Mouse (Mus musculus) intestine, postnatal 0 days (tissue): ENCODE data around the gene Nos1ap. TPM values are rescaled to one million over a fixed set of nuclear protein-coding genes. Genes with fewer than 3 reads are reported as not detected.

ENCODE experiments used
- ATAC-seq: fragments of 200-750 bp; cut with Nextera tagmentation; 2 replicates; pipeline ENCODE4 v1.8.0; 2017; ENCODE audit warnings: mild to moderate bottlenecking, moderate TSS enrichment, moderate library complexity
- H3K27ac ChIP-seq: fragments of 300-500 bp; sonication (generic); 2 replicates; pipeline ENCODE4 v1.5.1; 2014; ENCODE audit warnings: mild to moderate bottlenecking, low read depth, low read length, moderate library complexity
- H3K27me3 ChIP-seq: fragments of 300-500 bp; sonication (generic); replicated peaks from 2 replicates; pipeline ENCODE4 v1.6.1; 2014; ENCODE audit warnings: low read length, mixed read lengths; ENCODE audit not compliant: control insufficient read depth, insufficient read depth
- H3K36me3 ChIP-seq: fragments of 300-500 bp; sonication (generic); 2 replicates; pipeline ENCODE4 v1.6.1; 2014; ENCODE audit warnings: mild to moderate bottlenecking, moderate library complexity; ENCODE audit not compliant: control insufficient read depth, insufficient read depth
- H3K4me1 ChIP-seq: fragments of 300-500 bp; sonication (generic); replicated peaks from 2 replicates; pipeline ENCODE4 v1.6.1; 2014; ENCODE audit warnings: antibody characterized with exemption, low read length, mixed read lengths; ENCODE audit not compliant: control insufficient read depth, insufficient read depth
- H3K4me2 ChIP-seq: fragments of 300-500 bp; sonication (generic); replicated peaks from 2 replicates; pipeline ENCODE4 v1.6.1; 2014; ENCODE audit warnings: low read depth, mild to moderate bottlenecking, moderate library complexity
- H3K4me3 ChIP-seq: fragments of 300-500 bp; sonication (generic); 2 replicates; pipeline ENCODE4 v1.5.1; 2014; ENCODE audit warnings: low read depth, low read length
- H3K9ac ChIP-seq: fragments of 300-500 bp; sonication (generic); 2 replicates; pipeline ENCODE4 v1.6.1; 2014; ENCODE audit warnings: mild to moderate bottlenecking, low read depth, low read length
- H3K9me3 ChIP-seq: fragments of 300-500 bp; sonication (generic); 2 replicates; pipeline ENCODE4 v1.6.1; 2016; ENCODE audit warnings: mixed run types; ENCODE audit not compliant: control insufficient read depth
- CTCF ChIP-seq: sonication (generic); IDR thresholded peaks from 2 replicates; pipeline ENCODE4 v1.5.1; 2016; ENCODE audit warnings: low read depth, mild to moderate bottlenecking, control low read depth, antibody characterized with exemption, moderate library complexity
- WGBS: fragments of 180-500 bp; shearing (Covaris S2); extraction: QIAGEN DNeasy Blood & Tissue Kit; methylation state at CpG from one replicate; pipeline ENCODE4 v1.1.7; 2014; 5-methylcytosine and 5-hydroxymethylcytosine counted together
- polyA plus RNA-seq: library from polyadenylated mRNA; unstranded; fragments of >200 nt; fragmentation: Nextera tagmentation; extraction: Ambion mirVana; gene quantifications from 2 replicates; pipeline ENCODE4 v1.2.1, GENCODE M21; 2015

The Nos1ap gene
- polyA plus RNA-seq, 1 experiment from 2014 or later, result 3.8 TPM

- no peak for TF ChIP-seq CTCF
- H3K9ac ChIP-seq, result no peak overlapping the region
- no peak overlapping the region for H3K27ac ChIP-seq
- no peaks in the 10 kb centered on the region for H3K36me3 ChIP-seq
- peak; percentile 47 for ATAC-seq
- 0 out of 2 replicates have a peak, but pooled peaks cover 3% of the 10 kb centered on the region for H3K4me1 ChIP-seq
- no peak overlapping the region for H3K4me2 ChIP-seq
- H3K4me3 ChIP-seq, result no peak overlapping the region
- 50% methylated on average over 14 of the region's 14 CpGs for WGBS
- no peaks in the 10 kb centered on the region for H3K9me3 ChIP-seq
- no peaks in the 10 kb centered on the region for H3K27me3 ChIP-seq
Measured at GRCm38 (mm10) chr1:170392771-170393728, 196.6 kb downstream of the Nos1ap start.

GRCm38 (mm10) chr1:170387180-170387912, 202.3 kb downstream of the Nos1ap start:
- TF ChIP-seq CTCF, result no peak
- no peak overlapping the region for H3K27ac ChIP-seq
- no peak overlapping the region for H3K9ac ChIP-seq
- no peak for ATAC-seq
- H3K27me3 ChIP-seq, result no peaks in the 10 kb centered on the region
- no peak overlapping the region for H3K4me3 ChIP-seq
- H3K4me1 ChIP-seq, result no peaks in the 10 kb centered on the region
- H3K4me2 ChIP-seq, result no peak overlapping the region
- WGBS, result 62% methylated on average over 12 of the region's 12 CpGs
- no peaks in the 10 kb centered on the region for H3K9me3 ChIP-seq
- H3K36me3 ChIP-seq, result no peaks in the 10 kb centered on the region

- Histone ChIP-seq H3K4me1 (no peaks in the 10 kb centered on the region), H3K27ac (no peak overlapping the region), H3K36me3 (no peaks in the 10 kb centered on the region), H3K9me3 (no peaks in the 10 kb centered on the region), H3K9ac (no peak overlapping the region), H3K4me2 (no peak overlapping the region), H3K4me3 (no peak overlapping the region), H3K27me3 (no peaks in the 10 kb centered on the region)
- WGBS, result 92% methylated on average over 10 of the region's 10 CpGs
- no peak for ATAC-seq
- no peak for TF ChIP-seq CTCF
Measured at GRCm38 (mm10) chr1:170385416-170385815, 204.2 kb downstream of the Nos1ap start.

DNA sequence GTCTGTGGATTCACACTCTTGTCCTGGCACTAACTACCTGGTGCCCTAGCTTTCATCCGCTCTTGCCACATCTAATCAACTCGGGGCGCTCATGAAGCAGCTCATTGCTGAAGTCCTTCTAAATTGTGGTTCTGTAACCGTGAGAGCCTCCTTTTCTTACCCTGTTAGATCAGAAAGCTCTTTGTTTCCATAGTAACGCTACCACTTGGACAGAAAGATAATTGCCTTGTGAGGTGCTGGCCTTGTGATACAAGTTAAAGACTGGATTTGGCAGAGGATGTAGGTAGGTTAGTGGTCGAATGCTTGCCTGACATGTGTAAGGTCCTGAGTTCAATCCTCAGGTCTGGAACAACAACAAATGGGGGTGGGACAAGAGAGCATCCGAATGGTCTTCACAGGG, 206.1 kb downstream of the Nos1ap start:
- Histone ChIP-seq H3K27ac (no peak overlapping the region), H3K9me3 (no peaks in the 10 kb centered on the region), H3K36me3 (no peaks in the 10 kb centered on the region), H3K4me1 (no peaks in the 10 kb centered on the region), H3K4me3 (no peak overlapping the region), H3K9ac (no peak overlapping the region), H3K4me2 (no peak overlapping the region), H3K27me3 (no peaks in the 10 kb centered on the region)
- no peak for ATAC-seq
- 86% methylated on average over 7 of the region's 7 CpGs for WGBS
- no peak for TF ChIP-seq CTCF

DNA sequence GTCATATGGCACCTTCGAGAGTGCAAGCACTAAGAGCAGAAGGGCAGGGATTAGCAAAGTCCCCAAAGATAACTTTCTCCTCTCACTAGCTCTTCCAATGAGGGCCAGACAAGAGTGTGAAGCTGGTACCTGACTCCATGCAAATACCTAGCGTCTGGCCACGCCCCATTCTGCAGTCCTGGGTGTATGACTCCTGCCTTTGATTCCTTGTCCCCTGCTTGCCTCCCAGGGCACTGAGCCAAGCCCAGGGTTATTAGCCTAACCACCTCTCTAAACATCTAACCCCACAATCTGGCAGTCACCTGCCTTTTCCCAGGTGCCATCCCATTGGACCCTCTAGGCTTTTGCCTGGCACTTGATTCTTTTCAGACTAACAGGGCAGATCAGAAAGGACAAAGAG, 208.2 kb downstream of the Nos1ap start:
- no peak overlapping the region for H3K4me2 ChIP-seq
- no peaks in the 10 kb centered on the region for H3K4me1 ChIP-seq
- ATAC-seq, result peak; percentile 47; the same call in 1 of the 2 replicates
- no peaks in the 10 kb centered on the region for H3K9me3 ChIP-seq
- no peak overlapping the region for H3K4me3 ChIP-seq
- no peak overlapping the region for H3K27ac ChIP-seq
- no peak overlapping the region for H3K9ac ChIP-seq
- no peaks in the 10 kb centered on the region for H3K36me3 ChIP-seq
- 27% methylated on average over 3 of the region's 3 CpGs for WGBS
- no peak for TF ChIP-seq CTCF
- H3K27me3 ChIP-seq, result no peaks in the 10 kb centered on the region

- Histone ChIP-seq H3K4me1 (no peaks in the 10 kb centered on the region), H3K36me3 (no peaks in the 10 kb centered on the region), H3K9ac (no peak overlapping the region), H3K4me3 (no peak overlapping the region), H3K27ac (no peak overlapping the region), H3K27me3 (no peaks in the 10 kb centered on the region), H3K9me3 (no peaks in the 10 kb centered on the region), H3K4me2 (no peak overlapping the region)
- ATAC-seq, result no peak
- no peak for TF ChIP-seq CTCF
- WGBS, result 76% methylated on average over 2 of the region's 2 CpGs
Measured at GRCm38 (mm10) chr1:170380505-170380904, 209.2 kb downstream of the Nos1ap start.
